Mouse (Mus musculus) ovary, postnatal 14 days (tissue): Measurements from ENCODE around the gene Ddx19a.
"Not testable (repeated sequence)": the region's sequence is repeated elsewhere in the genome, so short reads cannot be mapped to it uniquely, and the experiment has no call there.

ENCODE experiments used
- DNase-seq: peaks from one replicate; pipeline ENCODE4 v3.0.0; 2022; ENCODE audit warnings: low spot score

The Ddx19a gene

DNA sequence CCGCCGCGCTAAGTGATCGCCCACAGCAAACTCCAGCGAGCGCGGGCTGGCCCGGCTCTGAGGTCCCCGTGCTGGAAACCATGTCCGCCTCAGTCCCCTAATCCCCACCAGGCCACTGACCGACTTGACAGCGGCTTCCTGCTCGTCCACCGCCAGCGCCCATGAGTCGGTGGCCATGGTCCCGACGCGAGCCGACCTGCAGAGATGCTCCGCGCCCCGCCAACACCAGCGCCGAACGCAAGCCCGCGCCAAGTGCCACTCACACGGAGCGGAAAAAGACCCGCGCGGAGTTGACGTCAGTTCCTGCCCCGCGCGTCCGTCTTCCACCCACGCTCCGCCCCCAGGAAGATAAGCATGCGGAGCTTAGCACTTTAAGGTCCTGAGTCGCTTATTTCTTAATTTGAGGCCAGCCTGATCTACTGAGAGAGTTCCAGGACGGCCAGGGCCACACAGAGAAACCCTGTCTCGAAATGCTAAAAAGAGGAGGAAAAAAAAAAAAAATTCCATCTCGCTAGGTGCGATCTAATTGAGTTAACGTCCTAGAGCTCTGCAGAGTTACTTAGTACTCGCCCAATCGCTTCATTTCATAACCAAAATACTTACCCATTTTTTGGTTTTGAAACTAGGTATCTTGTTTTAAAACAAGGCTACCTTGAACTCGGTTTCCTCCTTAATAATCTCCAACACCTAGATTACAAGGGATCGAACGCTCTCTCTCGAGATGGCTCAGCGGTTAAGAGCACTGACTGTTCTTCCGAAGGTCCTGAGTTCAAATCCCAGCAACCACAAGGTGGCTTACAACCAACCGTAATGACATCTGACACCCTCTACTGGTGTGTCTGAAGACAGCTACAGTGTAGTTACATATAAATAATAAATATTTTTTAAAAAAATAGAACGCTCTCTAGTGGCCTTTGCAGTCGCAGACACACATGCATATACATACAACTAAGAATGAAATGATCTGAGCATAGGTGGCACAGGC, at the start of gene Ddx19a:
TSS of gene Ddx19a (minus strand) at position 254 of the 985 bp plus-strand sequence.
- peak; percentile 74 for DNase-seq

DNA sequence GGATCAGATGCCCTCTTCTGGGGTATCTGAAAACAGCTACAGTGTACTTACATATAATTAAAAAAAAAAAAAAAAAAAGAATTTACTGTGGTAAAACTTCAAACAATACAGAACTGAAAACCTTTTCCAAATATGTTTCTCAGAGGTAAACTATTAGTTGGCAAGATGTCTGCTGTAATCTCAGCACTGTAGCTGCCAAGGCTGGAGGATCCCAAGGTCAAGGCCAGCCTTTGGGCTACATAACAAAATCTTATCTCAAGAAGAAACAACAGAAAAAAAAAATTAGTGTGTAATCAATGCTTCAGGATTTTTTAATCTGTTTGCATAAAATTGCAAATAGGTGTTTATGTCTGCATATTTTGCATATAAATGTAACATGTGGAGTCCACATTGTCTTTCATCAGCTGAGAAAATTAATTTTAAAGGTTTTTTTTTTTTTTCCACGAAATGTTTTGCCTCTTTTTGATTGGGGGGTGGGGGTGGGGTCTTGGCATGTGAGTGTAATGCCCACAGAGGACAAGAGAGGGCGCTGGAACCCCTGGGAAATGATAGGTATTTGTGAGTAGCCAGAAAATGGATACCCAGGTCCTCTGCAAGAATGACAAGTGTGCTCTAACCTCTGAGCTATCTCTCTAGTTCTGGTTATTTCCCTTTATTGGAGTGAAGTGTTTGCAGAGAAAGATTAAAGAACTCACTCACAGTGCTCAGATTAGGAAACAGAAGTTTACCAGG, 46.6 kb upstream of the Ddx19a start:
- no peak for DNase-seq

DNA sequence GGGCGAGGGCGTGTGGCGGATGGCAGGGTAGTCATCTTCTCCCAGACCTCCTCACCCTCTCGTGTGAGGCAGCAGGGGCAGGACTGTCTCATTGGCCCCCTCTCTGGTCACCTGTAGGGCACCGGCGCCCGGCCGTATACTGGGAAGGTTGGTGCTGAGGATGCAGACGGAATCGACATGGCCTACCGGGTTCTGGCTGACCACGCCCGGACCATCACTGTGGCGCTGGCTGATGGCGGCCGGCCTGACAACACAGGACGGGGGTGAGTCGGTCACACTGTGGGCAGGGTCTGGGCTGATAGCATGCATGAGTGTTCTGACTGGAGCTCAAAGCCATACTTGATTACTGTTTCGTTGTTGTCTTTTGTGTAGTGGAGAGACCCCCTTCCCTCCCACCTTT, 44.9 kb upstream of the Ddx19a start:
- no peak for DNase-seq

DNA sequence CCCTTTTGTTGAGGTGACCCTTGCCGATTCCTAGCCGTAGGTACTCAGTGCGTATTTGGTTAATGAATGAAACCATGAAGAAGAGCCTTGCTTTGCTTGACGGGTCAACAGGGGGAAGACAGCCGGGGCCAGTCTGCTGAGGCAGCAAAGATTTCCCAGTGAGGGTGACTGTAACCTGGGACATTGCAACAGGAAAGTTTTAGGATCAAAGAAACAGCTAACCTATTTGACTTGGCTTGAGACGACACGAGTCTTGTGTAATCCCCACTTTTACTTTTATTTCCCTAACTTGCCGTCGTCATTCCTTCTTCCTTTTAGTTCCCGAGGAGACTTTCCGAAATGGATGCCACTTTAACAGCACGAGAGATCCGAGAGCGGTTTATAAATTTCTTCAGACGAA, 39.0 kb upstream of the Ddx19a start:
- no peak for DNase-seq

DNA sequence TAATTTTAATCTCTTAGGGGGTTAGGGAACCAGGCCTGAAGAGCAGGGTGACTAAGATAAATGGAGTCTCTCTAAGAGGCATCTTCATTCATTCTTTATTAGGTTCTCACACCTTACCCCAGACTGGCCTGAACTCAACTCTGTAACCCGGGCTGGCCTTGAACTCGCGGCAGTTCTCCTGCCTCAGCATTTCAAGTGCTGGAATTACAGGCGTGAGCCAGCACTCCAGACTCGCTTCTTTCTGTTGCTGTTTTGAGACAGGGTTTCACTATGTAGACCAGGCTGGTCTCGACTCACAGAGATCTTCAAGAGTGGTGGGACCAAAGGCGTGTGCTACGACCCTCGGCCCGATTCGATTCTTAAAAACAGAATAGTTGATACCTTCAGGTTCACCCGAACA, 36.7 kb upstream of the Ddx19a start:
- no peak for DNase-seq

DNA sequence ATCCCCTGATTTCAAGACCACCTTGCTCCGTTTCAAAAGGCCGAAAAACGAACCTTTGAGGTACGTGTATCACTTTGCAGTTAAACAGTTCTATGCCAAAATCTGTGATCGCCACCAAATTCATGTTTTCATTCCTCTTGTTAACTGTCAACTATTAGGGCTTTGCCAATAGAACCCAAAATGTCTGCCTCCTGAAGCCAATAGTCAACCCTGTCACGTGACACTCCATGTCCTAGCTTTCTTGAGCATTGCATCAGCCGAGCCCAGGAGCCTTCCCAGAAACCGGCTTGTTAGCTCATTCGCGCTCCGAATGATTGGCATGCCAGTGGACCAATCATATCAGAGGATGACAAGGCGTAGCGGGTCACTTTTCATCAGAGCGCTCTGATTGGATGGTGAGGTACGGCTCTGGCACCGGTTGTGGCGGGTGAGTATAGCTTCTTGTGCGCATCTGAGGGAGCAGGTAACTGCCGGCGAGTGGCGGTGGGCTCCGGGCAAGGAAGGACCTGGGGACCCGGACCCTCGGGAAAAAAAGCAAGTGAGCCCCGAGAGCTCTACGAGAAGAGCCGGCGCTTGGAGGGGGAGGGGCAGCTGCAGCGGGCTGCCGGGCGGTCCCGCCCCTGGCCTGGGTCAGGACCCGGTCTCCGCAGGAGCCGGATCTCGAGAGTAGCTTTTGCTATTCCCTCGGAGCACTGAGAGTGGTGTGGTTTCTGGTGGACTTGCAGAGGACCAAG, 36.0 kb upstream of the Ddx19a start:
- DNase-seq = peak; percentile 93

DNA sequence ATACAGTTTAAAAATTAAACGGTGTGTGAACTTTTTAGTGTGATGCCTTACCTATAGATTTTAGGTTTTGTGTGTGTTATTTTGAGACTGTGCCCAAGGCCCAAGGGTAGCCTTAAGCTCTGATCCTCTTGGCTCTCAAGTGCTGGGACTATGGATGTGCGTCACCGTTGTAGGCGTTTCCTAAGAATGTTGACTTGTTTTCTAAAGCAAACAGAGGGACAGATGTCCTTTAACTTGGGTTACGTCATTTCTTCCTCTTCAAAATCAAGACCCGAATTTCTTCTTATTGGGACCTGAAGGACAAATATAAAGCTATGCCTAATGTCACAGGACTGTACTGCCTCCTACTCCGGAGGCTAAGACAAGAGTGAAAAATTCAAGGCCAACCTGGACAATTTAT, 35.3 kb upstream of the Ddx19a start, which contains the start of gene Aars:
TSS of gene Aars (plus strand) at position 229 of the 400 bp plus-strand sequence.
- no peak for DNase-seq

DNA sequence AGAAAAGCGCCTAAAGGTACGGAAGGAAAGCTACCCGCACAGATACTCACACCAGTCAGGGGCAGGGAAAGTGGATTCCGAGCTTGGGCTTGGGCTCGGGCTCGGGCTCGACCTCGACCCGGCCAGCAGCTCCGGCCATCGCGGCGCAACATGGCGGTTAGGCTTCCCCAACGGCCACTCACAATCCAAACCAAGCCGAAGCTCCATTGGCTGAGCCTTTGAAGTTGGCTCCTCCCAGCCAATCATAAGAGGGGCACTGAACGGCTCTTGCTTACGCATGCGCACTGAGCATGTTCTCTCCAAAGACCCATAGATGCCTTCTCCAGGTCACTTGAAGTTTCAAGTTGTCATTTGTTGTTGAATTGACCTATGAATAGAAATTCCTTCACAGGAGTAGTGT, 34.0 kb upstream of the Ddx19a start, which contains the start of gene Ddx19b:
TSS of gene Ddx19b (minus strand) at position 180 of the 400 bp plus-strand sequence.
- no peak for DNase-seq

DNA sequence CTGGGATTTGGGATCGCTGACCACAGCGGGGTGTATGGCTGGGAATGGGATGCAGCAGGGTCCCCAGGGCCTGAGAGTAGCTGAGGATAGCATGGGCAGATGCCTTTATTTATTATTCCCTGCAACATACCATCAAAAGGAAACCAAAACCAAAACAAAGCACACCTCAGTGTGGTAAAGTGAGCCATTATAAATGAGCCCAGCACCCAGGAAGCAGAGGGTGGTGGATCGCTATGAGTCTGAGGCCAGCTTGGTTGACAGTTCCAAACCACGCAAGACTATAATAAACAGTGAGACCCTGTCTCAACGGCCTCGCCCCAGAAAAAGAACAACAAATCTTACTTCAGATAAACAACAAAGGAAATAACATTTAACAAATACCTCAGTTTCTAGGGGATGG, 32.4 kb upstream of the Ddx19a start:
- no peak for DNase-seq

DNA sequence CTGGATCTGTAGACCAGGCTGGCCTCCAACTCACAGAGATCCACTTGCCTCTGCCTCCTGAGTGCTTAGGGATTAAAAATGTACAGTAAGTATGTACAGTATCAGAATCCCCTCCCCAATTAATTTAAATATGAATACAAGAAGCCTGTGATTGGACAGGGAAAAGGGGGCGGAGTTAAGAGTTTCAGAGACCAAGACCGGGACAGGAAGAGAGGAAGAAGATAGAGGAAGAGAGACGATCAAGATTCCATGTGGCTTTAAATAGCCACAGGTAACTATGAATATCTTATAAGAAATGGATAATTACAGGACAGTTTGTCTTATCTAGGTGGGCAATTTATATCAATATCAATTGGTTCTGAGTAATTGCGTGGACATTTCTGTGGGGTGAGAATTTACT, 32.0 kb upstream of the Ddx19a start:
- DNase-seq = no peak

DNA sequence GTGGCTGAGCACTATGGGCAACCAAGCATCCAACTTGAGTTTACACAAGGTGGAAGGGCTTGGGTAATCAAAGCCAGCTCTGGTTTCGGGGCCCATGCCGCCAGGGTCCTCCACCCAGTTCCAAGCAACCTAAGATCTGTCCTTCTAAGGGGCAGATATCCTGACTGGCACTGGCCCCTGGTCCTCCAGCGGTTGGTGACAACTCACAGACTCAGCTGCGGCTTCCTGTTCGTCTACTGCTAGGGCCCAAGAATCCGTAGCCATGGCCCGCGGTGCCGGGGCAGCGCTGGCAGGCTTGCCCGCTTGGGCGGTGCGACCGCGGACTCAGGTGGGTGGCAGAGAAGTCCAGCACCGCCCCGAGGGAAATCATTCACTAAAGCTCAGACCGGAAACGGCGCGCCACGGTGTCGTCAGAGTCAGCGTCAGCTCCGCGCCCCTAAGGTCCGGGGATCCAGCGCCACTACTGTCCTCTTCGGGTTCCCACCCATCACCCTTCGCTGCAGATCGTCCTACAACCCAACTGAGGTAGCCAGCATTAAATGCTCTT, 29.9 kb upstream of the Ddx19a start:
- DNase-seq = peak; percentile 78

DNA sequence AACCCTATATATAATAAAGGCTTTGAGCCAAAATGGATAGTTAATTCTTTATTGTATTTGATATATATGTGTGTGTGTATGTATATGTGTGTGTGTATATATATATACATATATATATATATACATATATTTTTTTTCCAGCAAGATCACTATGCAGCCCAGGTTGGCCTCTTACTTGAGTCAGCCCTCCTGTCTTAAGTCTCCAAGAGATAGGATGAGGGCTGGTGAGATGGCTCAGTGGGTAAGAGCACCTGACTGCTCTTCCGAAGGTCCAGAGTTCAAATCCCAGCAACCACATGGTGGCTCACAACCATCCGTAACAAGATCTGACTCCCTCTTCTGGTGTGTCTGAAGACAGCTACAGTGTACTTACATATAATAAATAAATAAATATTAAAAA, 29.0 kb upstream of the Ddx19a start:
- DNase-seq = not testable (repeated sequence)

DNA sequence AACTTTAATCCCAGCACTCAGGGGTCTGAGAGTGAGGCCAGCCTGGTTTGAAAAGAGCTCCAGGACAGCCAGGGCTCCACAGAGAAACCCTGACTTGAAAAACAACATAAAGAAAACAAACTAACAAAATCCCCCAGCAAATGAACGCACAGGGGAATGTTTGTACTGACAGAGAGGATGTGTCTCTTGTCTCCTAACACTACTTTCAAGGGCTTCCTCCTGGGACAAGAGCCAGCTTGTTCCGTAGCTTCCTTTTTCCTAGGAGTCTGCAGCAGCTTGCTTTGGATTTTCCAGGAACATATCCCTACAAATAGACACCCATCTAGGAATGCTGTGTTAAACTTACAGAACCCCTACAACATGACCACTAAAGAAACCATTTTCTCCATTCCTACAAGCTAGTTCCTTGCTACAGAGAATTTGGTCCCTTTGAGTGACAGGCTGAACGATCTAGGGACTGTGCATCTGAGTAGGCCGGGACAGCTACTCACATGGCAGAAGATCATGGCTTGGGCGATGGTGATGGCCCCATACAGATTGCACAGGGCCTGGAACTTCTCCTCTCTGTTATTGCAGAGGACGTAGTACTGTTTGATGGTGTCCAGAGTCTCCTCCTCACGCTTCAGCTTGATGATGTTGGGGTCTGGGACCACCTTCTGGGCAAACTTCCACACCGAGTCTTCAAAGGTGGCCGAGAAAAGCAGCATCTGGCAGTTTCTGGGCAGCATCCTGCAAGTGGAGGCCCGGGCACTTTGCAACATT, 12.8 kb upstream of the Ddx19a start:
- DNase-seq = not testable (repeated sequence)

DNA sequence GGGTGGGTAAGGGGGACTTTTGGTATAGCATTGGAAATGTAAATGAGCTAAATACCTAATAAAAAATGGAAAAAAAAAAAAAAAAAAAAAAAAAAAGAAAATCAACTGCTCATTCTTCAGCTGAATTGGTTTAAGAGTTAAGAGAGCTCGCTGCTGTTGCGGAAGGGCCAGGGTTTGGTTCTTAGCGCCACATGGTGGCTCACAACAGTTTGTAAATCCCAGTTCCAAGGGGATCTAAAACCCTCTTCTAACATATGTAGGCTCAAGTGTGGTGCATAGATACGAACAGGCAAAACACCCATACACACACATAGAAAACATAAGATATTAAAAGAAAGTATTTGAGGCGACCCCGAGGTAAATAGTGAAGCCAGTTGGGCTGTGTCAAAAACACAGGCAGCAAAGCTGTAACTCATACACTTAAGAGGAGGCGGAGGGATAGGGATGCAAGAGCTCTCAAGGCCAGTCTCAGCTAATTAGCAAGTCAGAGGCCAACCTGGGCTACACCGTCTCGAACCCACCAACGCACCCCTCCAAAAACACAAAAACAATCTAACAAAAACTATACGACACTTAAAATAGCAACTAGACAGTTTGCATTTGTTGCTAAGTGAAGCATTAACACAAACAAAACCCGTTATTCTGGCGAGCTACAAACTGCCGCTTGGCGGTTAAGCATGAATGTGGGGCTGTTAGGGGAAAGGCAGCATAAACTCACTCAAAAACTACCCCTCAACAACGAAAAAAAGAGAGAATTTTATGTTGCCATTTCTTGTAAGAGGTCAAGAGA, 764 bp downstream of the Ddx19a start:
- no peak for DNase-seq

DNA sequence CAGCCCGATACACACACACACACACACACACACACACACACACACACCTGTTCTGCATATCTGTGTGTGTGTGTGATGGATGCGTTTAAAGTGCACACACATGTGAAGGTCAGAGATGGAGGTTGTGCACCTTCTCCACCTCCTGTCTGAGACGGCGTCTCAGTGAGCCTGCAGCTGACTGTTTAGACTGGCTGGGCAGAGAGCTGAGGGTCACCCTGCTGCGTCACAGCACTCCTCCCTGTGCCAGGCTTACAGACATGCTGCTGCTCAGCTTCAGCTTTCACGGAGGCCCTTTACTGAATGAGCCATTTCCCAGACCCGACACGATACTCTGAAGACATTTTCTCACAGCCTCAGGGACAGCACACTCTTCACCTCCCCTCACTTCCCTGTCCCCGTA, 7.6 kb downstream of the Ddx19a start:
- no peak for DNase-seq

DNA sequence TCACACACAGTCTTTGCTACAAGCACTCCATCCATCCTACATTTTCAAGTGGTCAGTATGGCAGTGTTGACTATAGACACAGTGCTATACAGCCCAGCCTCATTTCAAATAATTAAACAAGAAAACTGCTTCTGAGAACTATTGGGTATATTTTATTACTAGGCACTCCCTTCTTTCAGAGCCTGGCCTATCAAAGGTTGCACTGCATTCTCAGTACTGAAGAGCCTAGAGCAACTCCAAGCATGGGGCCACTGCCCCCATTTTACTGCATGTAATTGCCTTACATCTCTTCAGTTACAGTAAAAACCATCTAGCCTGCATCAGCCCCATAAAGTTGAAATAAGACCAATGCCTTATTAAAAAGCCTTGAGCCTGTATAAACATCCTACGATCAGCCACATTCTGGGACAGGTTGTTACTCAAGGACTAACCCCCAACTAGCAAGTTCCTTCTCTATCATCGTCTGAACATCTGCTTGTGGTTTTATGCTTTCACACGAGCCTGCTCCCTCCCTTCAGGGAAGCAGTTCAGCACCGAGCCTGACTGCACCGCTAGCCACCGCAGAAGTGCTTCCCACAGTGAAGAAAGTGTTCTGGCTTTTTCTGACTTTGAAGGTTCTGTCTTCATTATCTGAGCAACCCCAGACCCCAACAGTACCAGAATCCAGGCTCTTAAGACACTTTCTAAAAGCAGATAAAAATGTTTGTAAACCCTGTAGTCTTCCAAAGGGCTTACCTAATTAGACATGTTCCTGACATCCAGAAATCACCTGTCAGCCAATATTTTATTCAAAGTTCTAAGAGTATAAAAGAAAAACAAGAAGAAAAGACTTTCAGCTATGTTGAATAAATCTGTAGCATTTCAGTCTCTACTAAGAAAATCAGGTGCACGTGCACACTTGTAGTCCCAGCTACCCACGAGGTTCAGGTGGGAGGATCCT, 9.5 kb downstream of the Ddx19a start:
- DNase-seq = no peak

DNA sequence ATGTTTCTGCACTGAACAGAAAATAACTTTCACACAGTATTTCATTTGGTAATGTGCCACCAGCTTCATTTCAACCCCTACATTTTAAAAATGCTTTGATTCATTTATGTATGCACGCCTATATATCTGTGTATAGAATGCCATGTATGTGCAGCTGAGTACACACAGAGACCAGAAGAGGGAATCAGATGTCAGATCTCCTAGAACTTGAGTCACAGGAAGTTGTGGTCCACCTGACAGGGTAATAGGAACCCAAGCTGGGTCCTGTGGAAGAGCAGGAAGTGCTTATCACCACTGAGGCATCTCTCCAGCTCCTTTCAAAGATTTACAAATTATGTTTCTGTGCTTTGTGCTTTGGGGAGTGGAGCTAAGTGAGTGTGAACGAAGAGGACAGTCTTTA, 16.3 kb downstream of the Ddx19a start:
- DNase-seq = no peak

DNA sequence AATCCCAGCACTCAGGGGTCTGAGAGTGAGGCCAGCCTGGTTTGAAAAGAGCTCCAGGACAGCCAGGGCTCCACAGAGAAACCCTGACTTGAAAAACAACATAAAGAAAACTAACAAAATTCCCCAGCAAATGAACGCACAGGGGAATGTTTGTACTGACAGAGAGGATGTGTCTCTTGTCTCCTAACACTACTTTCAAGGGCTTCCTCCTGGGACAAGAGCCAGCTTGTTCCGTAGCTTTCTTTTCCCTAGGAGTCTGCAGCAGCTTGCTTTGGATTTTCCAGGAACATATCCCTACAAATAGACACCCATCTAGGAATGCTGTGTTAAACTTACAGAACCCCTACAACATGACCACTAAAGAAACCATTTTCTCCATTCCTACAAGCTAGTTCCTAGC, 19.6 kb downstream of the Ddx19a start:
- not testable (repeated sequence) for DNase-seq

DNA sequence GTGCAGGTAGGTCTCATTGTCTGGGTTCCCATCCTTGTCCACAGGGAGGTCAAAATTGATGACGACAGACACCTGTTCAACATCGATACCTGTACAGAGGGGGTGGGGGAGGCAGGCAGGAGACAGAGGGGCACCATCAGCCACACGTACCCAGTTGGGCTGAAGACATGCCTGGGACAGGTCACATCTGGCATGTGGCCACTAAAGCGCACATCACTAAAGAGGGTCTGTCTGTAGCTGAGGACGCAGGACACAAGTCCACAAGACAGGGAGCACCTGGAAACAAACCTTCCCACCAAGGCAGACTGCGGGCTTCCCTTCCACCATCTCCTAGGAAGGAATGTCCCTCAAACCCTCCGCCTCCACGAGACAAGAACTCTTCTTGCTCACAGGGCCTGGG, 21.1 kb downstream of the Ddx19a start:
- DNase-seq = not testable (repeated sequence)
